Mouse (Mus musculus): ENCODE results near the gene Cmya5.
A peak's percentile ranks its signal among the peaks of the same experiment; 100 is the strongest.
"Not testable (repeated sequence)": the region's sequence is repeated elsewhere in the genome, so short reads cannot be mapped to it uniquely, and the experiment has no call there.

The Cmya5 gene

GRCm38 (mm10) chr13:93117241-93117640 lies 27.3 kb downstream of the Cmya5 start:
- no peak for DNase-seq (ENCODE audit: low spot score)

- no peak for DNase-seq (ENCODE audit: low spot score)
Measured at GRCm38 (mm10) chr13:93102340-93103090, 42.0 kb downstream of the Cmya5 start.

- DNase-seq (ENCODE audit: low spot score): no peak
Measured at GRCm38 (mm10) chr13:93098596-93098995, 45.9 kb downstream of the Cmya5 start.

- DNase-seq (ENCODE audit: low spot score): no peak
Measured at GRCm38 (mm10) chr13:93096643-93097042, 47.9 kb downstream of the Cmya5 start.

- DNase-seq (ENCODE audit: low spot score): no peak
Measured at GRCm38 (mm10) chr13:93095097-93095791, 49.3 kb downstream of the Cmya5 start.

- DNase-seq (ENCODE audit: low spot score): no peak
Measured at GRCm38 (mm10) chr13:93094204-93094935, 50.2 kb downstream of the Cmya5 start.

GRCm38 (mm10) chr13:93093697-93094096 lies 50.8 kb downstream of the Cmya5 start:
- DNase-seq (ENCODE audit: low spot score): no peak

GRCm38 (mm10) chr13:93092916-93093429 lies 51.6 kb downstream of the Cmya5 start:
- no peak for DNase-seq (ENCODE audit: low spot score)

GRCm38 (mm10) chr13:93091866-93092455 lies 52.6 kb downstream of the Cmya5 start:
- DNase-seq (ENCODE audit: low spot score): no peak

GRCm38 (mm10) chr13:93091176-93091575 lies 53.3 kb downstream of the Cmya5 start:
- DNase-seq (ENCODE audit: low spot score): no peak

- DNase-seq (ENCODE audit: low spot score): no peak
Measured at GRCm38 (mm10) chr13:93089481-93089880, 55.0 kb downstream of the Cmya5 start.

GRCm38 (mm10) chr13:93085711-93086110 lies 58.8 kb downstream of the Cmya5 start:
- DNase-seq (ENCODE audit: low spot score): no peak

- not testable (repeated sequence) for DNase-seq (ENCODE audit: low spot score)
Measured at GRCm38 (mm10) chr13:93082324-93082723, 62.2 kb downstream of the Cmya5 start.

- no peak for DNase-seq (ENCODE audit: low spot score)
Measured at GRCm38 (mm10) chr13:93080859-93081258, 63.7 kb downstream of the Cmya5 start.

GRCm38 (mm10) chr13:93074147-93074641 lies 70.3 kb downstream of the Cmya5 start:
- DNase-seq (ENCODE audit: low spot score): no peak

GRCm38 (mm10) chr13:93073595-93073994 lies 70.9 kb downstream of the Cmya5 start:
- DNase-seq (ENCODE audit: low spot score): no peak

- DNase-seq (ENCODE audit: low spot score): no peak
Measured at GRCm38 (mm10) chr13:93072871-93073411, 71.6 kb downstream of the Cmya5 start.

GRCm38 (mm10) chr13:93070406-93070805 lies 74.1 kb downstream of the Cmya5 start:
- no peak for DNase-seq (ENCODE audit: low spot score)

GRCm38 (mm10) chr13:93069481-93069880 lies 75.0 kb downstream of the Cmya5 start:
- no peak for DNase-seq (ENCODE audit: low spot score)

- DNase-seq (ENCODE audit: low spot score): no peak
Measured at GRCm38 (mm10) chr13:93068353-93068752, 76.2 kb downstream of the Cmya5 start.

- peak; percentile 51 for DNase-seq (ENCODE audit: low spot score)
Measured at GRCm38 (mm10) chr13:93062860-93063636, 81.5 kb downstream of the Cmya5 start.

Data from ovary, postnatal 14 days (tissue).